In the genomic region with DNA sequence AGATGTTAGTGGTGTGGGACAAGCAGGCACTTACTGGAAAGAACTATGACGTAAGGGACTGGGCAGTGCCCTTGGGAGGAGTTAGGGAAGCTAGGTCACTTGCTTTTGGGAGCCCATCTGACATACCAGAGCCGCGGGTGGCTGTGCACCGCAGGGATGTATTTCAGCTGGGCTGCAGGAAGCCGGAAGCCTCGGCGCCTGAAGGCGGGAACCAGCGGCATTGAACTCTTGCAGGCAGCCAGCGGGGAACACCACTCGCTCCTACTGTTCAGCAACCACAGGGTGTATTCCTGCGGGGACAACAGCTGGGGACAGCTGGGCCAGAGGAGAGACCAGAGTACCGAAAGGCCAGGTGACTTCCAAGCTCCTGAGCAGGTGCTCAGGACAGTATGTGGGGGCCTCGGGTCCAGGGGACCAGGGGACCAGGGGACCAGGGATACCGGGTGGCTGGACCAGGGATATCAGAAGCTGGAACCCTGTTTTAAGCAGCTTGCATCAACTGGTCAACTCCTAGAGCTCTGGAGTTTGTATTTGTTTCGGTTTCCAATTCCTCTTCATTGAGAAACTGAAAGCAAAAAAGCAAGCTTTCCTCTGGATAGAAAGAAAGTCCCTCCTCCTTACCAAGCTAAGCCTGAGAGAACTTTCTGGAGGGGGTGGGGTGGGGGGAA, we compare ENCODE assay signal across 7 mouse cellular contexts. TPM values are rescaled to one million over a fixed set of nuclear protein-coding genes. Genes with fewer than 3 reads are reported as not detected.
DNase-seq lines count a peak whose midpoint lies in the region; ATAC-seq lines count a peak whose summit lies in the region.

A gene (plus strand): TSS at position 120 of the 668 bp plus-strand sequence.

- H3K36me3 ChIP-seq in intestine, embryonic 16.5 days (ENCODE audit: control insufficient read depth, insufficient read depth, low read length): no peaks in the 10 kb centered on the region
- H3K36me3 ChIP-seq in limb, embryonic 10.5 days: no peaks in the 10 kb centered on the region
- H3K36me3 ChIP-seq in midbrain, embryonic 12.5 days: no peaks in the 10 kb centered on the region

- WGBS in intestine, embryonic 16.5 days: 2% methylated on average over 16 of the region's 16 CpGs
- 3% methylated on average over 16 of the region's 16 CpGs for WGBS in limb, embryonic 10.5 days
- 4% methylated on average over 16 of the region's 16 CpGs for WGBS in midbrain, embryonic 12.5 days

- H3K4me3 ChIP-seq in intestine, embryonic 16.5 days (ENCODE audit: low read length): peak within 1 kb of the TSS; percentile 73
- peak within 1 kb of the TSS; percentile 55 for H3K4me3 ChIP-seq in limb, embryonic 10.5 days
- H3K4me3 ChIP-seq in midbrain, embryonic 12.5 days: peak within 1 kb of the TSS; percentile 37

- no peaks in the 10 kb centered on the region for H3K4me1 ChIP-seq in intestine, embryonic 16.5 days (ENCODE audit: control insufficient read depth, insufficient read depth, low read length)
- peaks cover 5% of the 10 kb centered on the region for H3K4me1 ChIP-seq in limb, embryonic 10.5 days
- H3K4me1 ChIP-seq in midbrain, embryonic 12.5 days: peaks cover 6% of the 10 kb centered on the region; the same call in 1 of the 2 replicates

- ATAC-seq in intestine, embryonic 16.5 days: peak; percentile 94
- ATAC-seq in midbrain, embryonic 12.5 days (ENCODE audit: low FRiP score, low read depth): peak; percentile 79

- H3K9ac ChIP-seq in intestine, embryonic 16.5 days (ENCODE audit: low read depth, low read length): peak within 1 kb of the TSS; percentile 73
- peak within 1 kb of the TSS; percentile 55 for H3K9ac ChIP-seq in midbrain, embryonic 12.5 days (replicated peaks)

- H3K27ac ChIP-seq in intestine, embryonic 16.5 days (ENCODE audit: low read length): peak within 1 kb of the TSS; percentile 87
- H3K27ac ChIP-seq in limb, embryonic 10.5 days: peak within 1 kb of the TSS; percentile 81
- no peak within 1 kb of the TSS for H3K27ac ChIP-seq in midbrain, embryonic 12.5 days (replicated peaks)

- DNase-seq in adrenal gland, postnatal 10 days: peak; percentile 85
- DNase-seq in embryo, embryonic 11.5 days (ENCODE audit: low read depth, low spot score): peak; percentile 26
- peak; percentile 43 to 53 for DNase-seq in gastrocnemius, postnatal 36 days
- peak; percentile 64 for DNase-seq in limb, embryonic 10.5 days (ENCODE audit: low spot score)
- peak; percentile 59 for DNase-seq in spleen, adult 12 weeks (ENCODE audit: low spot score)

- intact Hi-C loops in gastrocnemius, postnatal 36 days (cut with DNase I): no loop called here

- H3K9me3 ChIP-seq in intestine, embryonic 16.5 days (ENCODE audit: control insufficient read depth, low read length): no peaks in the 10 kb centered on the region
- no peaks in the 10 kb centered on the region for H3K9me3 ChIP-seq in limb, embryonic 10.5 days (replicated peaks)
- no peaks in the 10 kb centered on the region for H3K9me3 ChIP-seq in midbrain, embryonic 12.5 days

- H3K4me2 ChIP-seq in intestine, embryonic 16.5 days (ENCODE audit: low read depth, low read length): peak within 1 kb of the TSS; percentile 90
- peak within 1 kb of the TSS; percentile 63 for H3K4me2 ChIP-seq in midbrain, embryonic 12.5 days (replicated peaks)

- H3K27me3 ChIP-seq in intestine, embryonic 16.5 days (replicated peaks; ENCODE audit: control insufficient read depth, insufficient read depth, low read length): no peaks in the 10 kb centered on the region
- H3K27me3 ChIP-seq in limb, embryonic 10.5 days (ENCODE audit: low read depth, poor library complexity, severe bottlenecking): no peaks in the 10 kb centered on the region
- H3K27me3 ChIP-seq in midbrain, embryonic 12.5 days: no peaks in the 10 kb centered on the region

RNA-seq across cellular contexts. Expression of the gene that starts here (rescaled TPM):
- 1 to 10 TPM; 8.3 to 8.8 TPM for total RNA-seq in adrenal gland, postnatal 10 days (2021)
- 1 to 10 TPM; 1.8 TPM for total RNA-seq in gastrocnemius, postnatal 36 days (2021)
- polyA plus RNA-seq in intestine, embryonic 16.5 days (2015; fragmentation: Nextera tagmentation; extraction: Ambion mirVana): 1.2 and 2.0 TPM in 2 replicates
- 2.0 and 3.0 TPM in 2 replicates for polyA plus RNA-seq in limb, embryonic 10.5 days (2016; fragmentation: Nextera tagmentation; extraction: Ambion mirVana)
- 1.5 TPM in 2 replicates for polyA plus RNA-seq in midbrain, embryonic 12.5 days (2016; fragmentation: Nextera tagmentation; extraction: Ambion mirVana)

Comparison
In these comparisons a context has a peak if more than half of its experiments do, and no peak if none do; other contexts are left out.
1. DNase-seq: peak in every context shown above with its lines; median percentile 85 in adrenal gland, postnatal 10 days; 64 in limb, embryonic 10.5 days; 59 in spleen, adult 12 weeks; 48 in gastrocnemius, postnatal 36 days; 26 in embryo, embryonic 11.5 days.